Mouse (Mus musculus) limb, embryonic 11.5 days (tissue): ENCODE data around the gene Itgb4. TPM values are rescaled to one million over a fixed set of nuclear protein-coding genes. Genes with fewer than 3 reads are reported as not detected.

ENCODE experiments used
- ATAC-seq: fragments of 200-750 bp; cut with Nextera tagmentation; 2 replicates; pipeline ENCODE4 v1.8.0; 2017; ENCODE audit warnings: low read depth; ENCODE audit not compliant: insufficient number of reproducible peaks, low FRiP score, low TSS enrichment
- DNase-seq: peaks from one replicate; pipeline ENCODE4 v3.0.0-alpha.2; 2015; ENCODE audit warnings: low spot score
- H3K27ac ChIP-seq: fragments of 300-500 bp; sonication (generic); replicated peaks from 2 replicates; pipeline ENCODE4 v1.5.1; 2014; ENCODE audit warnings: low read depth, mild to moderate bottlenecking, low read length
- H3K27me3 ChIP-seq: fragments of 300-500 bp; sonication (generic); 2 replicates; pipeline ENCODE4 v1.6.1; 2014; ENCODE audit warnings: mild to moderate bottlenecking, low read length, mixed read lengths; ENCODE audit not compliant: control insufficient read depth, insufficient read depth
- H3K36me3 ChIP-seq: fragments of 300-500 bp; sonication (generic); 2 replicates; pipeline ENCODE4 v1.6.1; 2014; ENCODE audit warnings: mild to moderate bottlenecking, low read length, moderate library complexity, mixed read lengths; ENCODE audit not compliant: control insufficient read depth, insufficient read depth
- H3K4me1 ChIP-seq: fragments of 300-500 bp; sonication (generic); 2 replicates; pipeline ENCODE4 v1.6.1; 2014; ENCODE audit warnings: low read length, mixed read lengths; ENCODE audit not compliant: control insufficient read depth, insufficient read depth
- H3K4me2 ChIP-seq: fragments of 300-500 bp; sonication (generic); 2 replicates; pipeline ENCODE4 v1.6.1; 2014; ENCODE audit warnings: low read depth, mild to moderate bottlenecking, moderate library complexity; ENCODE audit not compliant: severe bottlenecking
- H3K4me3 ChIP-seq: fragments of 300-500 bp; sonication (generic); 2 replicates; pipeline ENCODE4 v1.5.1; 2014; ENCODE audit warnings: low read depth, low read length
- H3K9ac ChIP-seq: fragments of 300-500 bp; sonication (generic); 2 replicates; pipeline ENCODE4 v1.6.1; 2014; ENCODE audit warnings: mild to moderate bottlenecking, low read length
- H3K9me3 ChIP-seq: fragments of 300-500 bp; sonication (generic); 2 replicates; pipeline ENCODE4 v1.6.1; 2016; ENCODE audit warnings: low read length; ENCODE audit not compliant: control insufficient read depth
- WGBS: fragments of 180-500 bp; shearing (Covaris S2); extraction: QIAGEN DNeasy Blood & Tissue Kit; methylation state at CpG from one replicate; pipeline ENCODE4 v1.1.7; 2014; 5-methylcytosine and 5-hydroxymethylcytosine counted together
- polyA plus RNA-seq: library from polyadenylated mRNA; unstranded; fragments of >200 nt; fragmentation: Nextera tagmentation; extraction: Ambion mirVana; gene quantifications from 2 replicates; pipeline ENCODE4 v1.2.1, GENCODE M21; 2014

Gene Itgb4
- polyA plus RNA-seq, 1 experiment from 2014 or later, result 1.0 TPM

GRCm38 (mm10) chr11:116045173-116045572 lies 70.7 kb downstream of the Itgb4 start:
- H3K4me2 ChIP-seq, result no peak overlapping the region
- ATAC-seq, result no peak
- no peaks in the 10 kb centered on the region for H3K4me1 ChIP-seq
- no peak for DNase-seq
- peaks cover 41% of the 10 kb centered on the region for H3K36me3 ChIP-seq
- WGBS, result 95% methylated on average over 6 of the region's 6 CpGs
- H3K9ac ChIP-seq, result no peak overlapping the region
- H3K9me3 ChIP-seq, result no peaks in the 10 kb centered on the region
- no peaks in the 10 kb centered on the region for H3K27me3 ChIP-seq
- no peak overlapping the region for H3K4me3 ChIP-seq
- H3K27ac ChIP-seq, result no peak overlapping the region

- Histone ChIP-seq H3K4me2 (no peak overlapping the region), H3K27me3 (no peaks in the 10 kb centered on the region), H3K4me3 (no peak overlapping the region), H3K4me1 (no peaks in the 10 kb centered on the region), H3K36me3 (peaks cover 51% of the 10 kb centered on the region), H3K9me3 (no peaks in the 10 kb centered on the region), H3K9ac (no peak overlapping the region), H3K27ac (no peak overlapping the region)
- WGBS, result 82% methylated on average over 2 of the region's 2 CpGs
- no peak for DNase-seq
- no peak for ATAC-seq
Measured at GRCm38 (mm10) chr11:116049610-116050009, 75.1 kb downstream of the Itgb4 start.

GRCm38 (mm10) chr11:116050196-116050595 lies 75.7 kb downstream of the Itgb4 start:
- Histone ChIP-seq H3K4me2 (no peak overlapping the region), H3K9ac (no peak overlapping the region), H3K36me3 (peaks cover 57% of the 10 kb centered on the region), H3K9me3 (no peaks in the 10 kb centered on the region), H3K27ac (no peak overlapping the region), H3K4me3 (no peak overlapping the region), H3K4me1 (no peaks in the 10 kb centered on the region), H3K27me3 (no peaks in the 10 kb centered on the region)
- WGBS, result 88% methylated on average over 4 of the region's 4 CpGs
- DNase-seq (no peak), ATAC-seq (no peak)

- Histone ChIP-seq H3K4me2 (no peak overlapping the region), H3K9ac (no peak overlapping the region), H3K9me3 (no peaks in the 10 kb centered on the region), H3K27ac (no peak overlapping the region), H3K4me3 (no peak overlapping the region), H3K27me3 (no peaks in the 10 kb centered on the region), H3K4me1 (no peaks in the 10 kb centered on the region), H3K36me3 (peaks cover 62% of the 10 kb centered on the region)
- DNase-seq (no peak), ATAC-seq (no peak)
- 93% methylated on average over 9 of the region's 9 CpGs for WGBS
Measured at GRCm38 (mm10) chr11:116053510-116054229, 79.2 kb downstream of the Itgb4 start.

- Histone ChIP-seq H3K27me3 (no peaks in the 10 kb centered on the region), H3K9me3 (no peaks in the 10 kb centered on the region), H3K4me2 (no peak overlapping the region), H3K9ac (no peak overlapping the region), H3K27ac (no peak overlapping the region), H3K36me3 (peaks cover 67% of the 10 kb centered on the region), H3K4me1 (no peaks in the 10 kb centered on the region), H3K4me3 (no peak overlapping the region)
- ATAC-seq (no peak), DNase-seq (no peak)
- WGBS, result 97% methylated on average over 11 of the region's 11 CpGs
Measured at GRCm38 (mm10) chr11:116055873-116056272, 81.4 kb downstream of the Itgb4 start.

- peaks cover 65% of the 10 kb centered on the region for H3K36me3 ChIP-seq
- 86% methylated on average over 4 of the region's 4 CpGs for WGBS
Measured at GRCm38 (mm10) chr11:116057237-116057881, 82.8 kb downstream of the Itgb4 start.

More at GRCm38 (mm10) chr11:116057237-116057881, 82.8 kb downstream of the Itgb4 start:
- Histone ChIP-seq H3K4me3 (no peak overlapping the region), H3K4me2 (no peak overlapping the region), H3K9ac (no peak overlapping the region), H3K9me3 (no peaks in the 10 kb centered on the region), H3K27ac (no peak overlapping the region), H3K4me1 (no peaks in the 10 kb centered on the region), H3K27me3 (no peaks in the 10 kb centered on the region)
- ATAC-seq, result no peak
- no peak for DNase-seq

Other genes with a start within 250 kb of the Itgb4 start
- 15.8 and 17.4 TPM in 2 replicates for gene Tmem94, start 209.3 kb upstream of the Itgb4 start, polyA plus RNA-seq
- 16.2 and 16.5 TPM in 2 replicates for gene Caskin2, start 161.1 kb upstream of the Itgb4 start, polyA plus RNA-seq
- gene Tsen54, start 160.0 kb upstream of the Itgb4 start, polyA plus RNA-seq, result 29.2 and 32.8 TPM in 2 replicates
- gene Llgl2, start 150.7 kb upstream of the Itgb4 start, polyA plus RNA-seq, result 6.2 and 8.5 TPM in 2 replicates
- gene Myo15b, start 116.3 kb upstream of the Itgb4 start, polyA plus RNA-seq, result 0.11 TPM in 1 of 2 replicates, not detected in the other
- 1.3 and 2.0 TPM in 2 replicates for gene Smim5, start 74.7 kb upstream of the Itgb4 start, polyA plus RNA-seq
- 0.31 and 0.52 TPM in 2 replicates for gene Smim6, start 62.7 kb upstream of the Itgb4 start, polyA plus RNA-seq
- gene Sap30bp, start 41.4 kb upstream of the Itgb4 start, polyA plus RNA-seq, result 50.7 and 56.2 TPM in 2 replicates
- 21.2 and 21.5 TPM in 2 replicates for gene Recql5, start 41.2 kb upstream of the Itgb4 start, polyA plus RNA-seq
- gene Galk1, start 38.0 kb downstream of the Itgb4 start, polyA plus RNA-seq, result 164 and 168 TPM in 2 replicates
- 2,190 and 2,300 TPM in 2 replicates for gene H3f3b, start 53.3 kb downstream of the Itgb4 start, polyA plus RNA-seq
- gene Unk, start 55.6 kb downstream of the Itgb4 start, polyA plus RNA-seq, result 34.6 and 37.0 TPM in 2 replicates
- gene Unc13d, start 103.3 kb downstream of the Itgb4 start, polyA plus RNA-seq, result 1.1 and 1.3 TPM in 2 replicates
- gene Wbp2, start 112.3 kb downstream of the Itgb4 start, polyA plus RNA-seq, result 49.3 and 52.1 TPM in 2 replicates
- 3.7 and 4.3 TPM in 2 replicates for gene Trim47, start 152.5 kb downstream of the Itgb4 start, polyA plus RNA-seq
- 2.2 and 2.5 TPM in 2 replicates for gene Trim65, start 156.4 kb downstream of the Itgb4 start, polyA plus RNA-seq
- gene Mrpl38, start 164.2 kb downstream of the Itgb4 start, polyA plus RNA-seq, result 110 and 111 TPM in 2 replicates
- gene Fbf1, start 193.5 kb downstream of the Itgb4 start, polyA plus RNA-seq, result 28.2 and 35.0 TPM in 2 replicates
- gene Ten1, start 224.1 kb downstream of the Itgb4 start, polyA plus RNA-seq, result 56.7 and 62.5 TPM in 2 replicates
- 19.1 and 19.4 TPM in 2 replicates for gene Acox1, start 224.3 kb downstream of the Itgb4 start, polyA plus RNA-seq